Mouse (Mus musculus): ENCODE data around the gene Efs.

Efs gene

GRCm38 (mm10) chr14:54874165-54874564, 51.8 kb downstream of the Efs start:
- DNase-seq (ENCODE audit: low spot score in 2 of 2), result no peak

DNA sequence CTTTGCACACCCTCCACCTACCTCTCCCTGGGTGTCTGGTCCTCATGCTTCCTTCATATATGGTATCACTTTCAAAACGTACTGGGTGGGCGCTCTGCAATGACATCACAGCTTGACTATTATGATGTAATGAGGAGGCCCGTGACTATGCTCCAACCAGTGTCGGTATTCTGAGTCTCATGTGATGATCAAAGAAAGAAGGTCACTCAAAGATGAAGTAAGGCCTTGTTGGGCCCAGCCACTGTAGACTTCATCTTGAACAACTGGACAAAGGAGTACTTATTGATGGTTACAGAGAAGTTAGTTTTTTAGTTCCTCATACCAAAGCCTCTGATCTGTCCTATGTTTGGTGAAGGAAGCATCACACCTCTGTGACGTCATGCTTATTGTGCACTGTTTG, 55.1 kb downstream of the Efs start, which contains the start of gene Homez:
Gene Homez, minus strand, starts transcription at position 101 of the 400 bp plus-strand sequence.
- DNase-seq (ENCODE audit: low spot score in 2 of 2), result no peak

DNA sequence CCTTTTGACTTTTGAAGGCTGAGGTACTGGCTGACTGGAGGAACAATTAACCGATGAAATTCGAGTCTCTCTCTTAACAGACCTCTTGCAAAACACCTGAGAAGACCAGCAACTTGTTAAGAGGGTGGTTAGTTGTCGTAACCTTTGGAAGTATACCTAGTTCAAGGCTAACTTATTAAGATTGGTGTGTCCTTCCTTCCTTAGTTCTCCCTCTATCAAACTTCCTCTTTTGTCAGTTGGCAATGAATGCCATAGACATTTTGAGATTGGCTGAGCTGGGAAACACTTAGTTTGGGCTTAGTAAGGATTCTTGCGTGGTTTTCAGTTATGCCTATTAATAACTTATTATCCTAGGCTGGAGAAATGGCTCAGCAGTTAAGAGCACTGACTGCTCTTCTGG, 57.9 kb downstream of the Efs start:
- no peak for DNase-seq (ENCODE audit: low spot score in 2 of 2)

DNA sequence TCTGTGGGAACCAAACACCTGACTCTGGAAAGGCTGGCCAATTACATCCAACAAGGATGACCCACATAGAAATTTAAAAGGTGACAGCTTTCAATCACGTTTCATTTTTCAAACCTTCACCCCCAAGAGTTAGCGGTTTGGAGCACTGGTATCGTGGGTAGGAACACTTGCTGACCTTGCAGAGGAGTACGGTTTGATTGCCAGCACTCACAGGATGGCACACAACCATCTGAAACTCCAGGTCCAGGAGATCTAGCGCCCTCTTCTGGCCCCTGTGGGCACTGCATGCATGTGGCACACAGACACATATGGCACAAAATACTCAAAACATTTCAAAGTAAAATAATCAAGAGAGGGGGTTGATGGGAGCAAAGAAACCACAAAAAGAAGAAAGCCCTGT, 59.0 kb downstream of the Efs start:
- peak; percentile 34 to 68 for DNase-seq (ENCODE audit: low spot score in 2 of 2)

All from spleen, postnatal 10 days (tissue).